ENCODE assay signal across 28 mouse cellular contexts in the genomic region with DNA sequence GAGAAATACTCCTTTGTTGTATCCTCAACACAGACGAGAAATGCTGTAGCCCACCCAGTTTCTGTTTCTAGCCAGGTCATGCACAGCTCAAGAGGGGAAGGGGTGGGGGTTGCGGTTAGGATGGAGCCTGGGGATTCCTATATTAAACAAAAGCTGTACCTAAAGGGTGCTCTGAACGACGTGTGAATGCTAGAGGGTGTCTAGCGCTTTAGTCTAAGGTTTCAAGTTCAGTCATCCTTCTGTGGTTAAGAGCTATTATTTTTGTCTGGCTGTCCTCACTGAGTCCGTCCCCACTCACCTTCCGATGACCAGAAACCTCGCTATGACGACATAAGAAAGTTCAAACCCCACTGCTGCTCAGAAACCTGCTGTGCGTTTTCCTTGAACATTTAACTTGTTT.
A peak's percentile ranks its signal among the peaks of the same experiment; 100 is the strongest.
DNase-seq lines count a peak whose midpoint lies in the region; ATAC-seq and TF ChIP-seq lines count a peak whose summit lies in the region.
"Had no signal": no experiment of that assay in that cellular context is flagged by ENCODE, and none has a peak within 500 bp of the region (broad histone marks: within the 10 kb centered on the region; RNA-seq: fewer than 3 reads in every experiment).

No protein-coding gene starts in this region.

- H3K36me3 ChIP-seq in hindbrain, embryonic 12.5 days: 0 out of 2 replicates have a peak, but pooled peaks cover 9% of the 10 kb centered on the region
- H3K36me3 ChIP-seq: embryonic facial prominence, embryonic 13.5 days; embryonic facial prominence, embryonic 15.5 days; G1E had no signal

- no peak overlapping the region for H3K4me3 ChIP-seq in layer of hippocampus, adult 2 months
- H3K4me3 ChIP-seq in hindbrain, embryonic 12.5 days: no peak overlapping the region
- H3K4me3 ChIP-seq: embryonic facial prominence, embryonic 13.5 days; embryonic facial prominence, embryonic 15.5 days; erythroblast, embryonic 14.5 days; forebrain, embryonic 10.5 days; forebrain, embryonic 12.5 days had no signal

- TF ChIP-seq CTCF in layer of hippocampus, adult 2 months (conservative IDR thresholded peaks at IDR 0.05): peak; percentile 44

- DNase-seq in layer of hippocampus, adult 2 months (ENCODE audit: low spot score in 2 of 2): no peak
- DNase-seq in layer of hippocampus, adult 18-20 months (ENCODE audit: low spot score in 2 of 2): no peak
- peak; percentile 47 for DNase-seq in CD4-positive, CD25-positive, alpha-beta regulatory T cell, adult 2 months (ENCODE audit: low read depth, low spot score)
- no peak for DNase-seq in thymus, postnatal 25 days
- no peak for DNase-seq in left cerebral cortex, postnatal 14 days (ENCODE audit: low spot score in 2 of 2)
- DNase-seq: adrenal gland, adult 2 months; adrenal gland, postnatal 10 days; adrenal gland, postnatal 25 days; cerebellum, adult 11 months; cerebellum, adult 18-20 months; cerebellum, adult 8-10 months; cerebellum, adult 9-11 months; cerebellum, postnatal 14 days; cerebellum, postnatal 36 days; embryo, embryonic 11 days had no signal

- H3K9ac ChIP-seq in hindbrain, embryonic 12.5 days: no peak overlapping the region
- H3K9ac ChIP-seq: embryonic facial prominence, embryonic 13.5 days; embryonic facial prominence, embryonic 15.5 days; forebrain, embryonic 12.5 days had no signal

- intact Hi-C loops in left cerebral cortex, postnatal 14 days (cut with DNase I): no loop called here

- H3K27me3 ChIP-seq in hindbrain, embryonic 12.5 days: no peaks in the 10 kb centered on the region
- H3K27me3 ChIP-seq: CH12.LX; embryonic facial prominence, embryonic 13.5 days; embryonic facial prominence, embryonic 15.5 days; forebrain, embryonic 12.5 days; Patski had no signal

- WGBS in hindbrain, embryonic 12.5 days: 79% methylated on average over 10 of the region's 10 CpGs

- H3K27ac ChIP-seq in layer of hippocampus, adult 2 months: no peak overlapping the region
- H3K27ac ChIP-seq in hindbrain, embryonic 12.5 days: no peak overlapping the region
- H3K27ac ChIP-seq: embryonic facial prominence, embryonic 13.5 days; embryonic facial prominence, embryonic 15.5 days; forebrain, embryonic 10.5 days; forebrain, embryonic 12.5 days had no signal

- H3K9me3 ChIP-seq in hindbrain, embryonic 12.5 days (replicated peaks): no peaks in the 10 kb centered on the region
- H3K9me3 ChIP-seq: embryonic facial prominence, embryonic 13.5 days; embryonic facial prominence, embryonic 15.5 days; forebrain, embryonic 10.5 days; forebrain, embryonic 12.5 days had no signal

- no peak overlapping the region for H3K4me2 ChIP-seq in hindbrain, embryonic 12.5 days (replicated peaks)
- H3K4me2 ChIP-seq: embryonic facial prominence, embryonic 13.5 days; embryonic facial prominence, embryonic 15.5 days; forebrain, embryonic 12.5 days had no signal

- peak; percentile 58 for ATAC-seq in activated CD4-positive, CD25-positive, alpha-beta regulatory T cell, adult 4 months
- peak; percentile 60 for ATAC-seq in inflammation-experienced regulatory T-cells, adult 6 months
- no peak for ATAC-seq in hindbrain, embryonic 12.5 days (ENCODE audit: low FRiP score)
- ATAC-seq: forebrain, embryonic 14.5 days; forebrain, embryonic 16.5 days; Patski had no signal

- no peaks in the 10 kb centered on the region for H3K4me1 ChIP-seq in hindbrain, embryonic 12.5 days
- H3K4me1 ChIP-seq: embryonic facial prominence, embryonic 13.5 days; embryonic facial prominence, embryonic 15.5 days; forebrain, embryonic 10.5 days; forebrain, embryonic 12.5 days had no signal
